Mouse (Mus musculus) hindbrain, embryonic 12.5 days (tissue): ENCODE measurements around the gene Comp. TPM values are rescaled to one million over a fixed set of nuclear protein-coding genes. Genes with fewer than 3 reads are reported as not detected.

Experiments
- ATAC-seq: fragments of 200-750 bp; cut with Nextera tagmentation; 2 replicates; pipeline ENCODE4 v1.8.0; 2017; ENCODE audit warnings: moderate TSS enrichment; ENCODE audit not compliant: low FRiP score
- H3K27ac ChIP-seq: fragments of 300-500 bp; sonication (generic); 2 replicates; pipeline ENCODE4 v1.5.1; 2016; ENCODE audit warnings: mild to moderate bottlenecking
- H3K27me3 ChIP-seq: fragments of 300-500 bp; sonication (generic); 2 replicates; pipeline ENCODE4 v1.6.1; 2016; ENCODE audit warnings: mild to moderate bottlenecking
- H3K36me3 ChIP-seq: fragments of 300-500 bp; sonication (generic); 2 replicates; pipeline ENCODE4 v1.6.1; 2016; ENCODE audit warnings: mild to moderate bottlenecking
- H3K4me1 ChIP-seq: fragments of 300-500 bp; sonication (generic); 2 replicates; pipeline ENCODE4 v1.6.1; 2016
- H3K4me2 ChIP-seq: fragments of 300-500 bp; sonication (generic); replicated peaks from 2 replicates; pipeline ENCODE4 v1.6.1; 2016; ENCODE audit warnings: mild to moderate bottlenecking
- H3K4me3 ChIP-seq: fragments of 300-500 bp; sonication (generic); 2 replicates; pipeline ENCODE4 v1.5.1; 2016; ENCODE audit warnings: mild to moderate bottlenecking
- H3K9ac ChIP-seq: fragments of 300-500 bp; sonication (generic); 2 replicates; pipeline ENCODE4 v1.6.1; 2016; ENCODE audit warnings: mild to moderate bottlenecking, moderate library complexity
- H3K9me3 ChIP-seq: fragments of 300-500 bp; sonication (generic); replicated peaks from 2 replicates; pipeline ENCODE4 v1.6.1; 2016; ENCODE audit warnings: mild to moderate bottlenecking
- WGBS: fragments of 180-500 bp; shearing (Covaris S2); methylation state at CpG from one replicate; pipeline ENCODE4 v1.1.7; 2016; 5-methylcytosine and 5-hydroxymethylcytosine counted together
- polyA plus RNA-seq: library from polyadenylated mRNA; unstranded; fragments of >200 nt; fragmentation: Nextera tagmentation; extraction: Ambion mirVana; gene quantifications from 2 replicates; pipeline ENCODE4 v1.2.1, GENCODE M21; 2016

Gene Comp
- polyA plus RNA-seq, 1 experiment from 2014 or later: 1.2 TPM

DNA sequence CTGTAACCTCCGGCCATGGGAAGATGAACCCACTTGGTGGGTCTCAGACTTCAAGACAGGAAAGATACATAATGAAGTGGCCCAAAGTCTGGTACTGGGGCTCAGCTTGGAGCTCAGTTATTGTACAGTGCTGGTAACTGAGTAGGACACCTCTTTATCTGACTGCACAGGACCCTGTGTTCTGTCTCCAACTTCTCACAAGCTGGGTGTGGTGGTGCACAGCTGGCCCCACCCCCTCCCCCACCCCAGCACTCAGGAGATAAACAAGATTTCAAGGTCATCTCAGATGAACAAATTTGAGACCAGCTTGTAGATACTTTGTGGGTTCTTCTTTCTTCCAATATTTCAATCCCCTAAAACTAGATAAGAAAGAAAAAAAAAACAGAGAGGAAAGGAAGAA is 17.2 kb upstream of the Comp start:
- no peak overlapping the region for H3K4me3 ChIP-seq
- H3K36me3 ChIP-seq: no peaks in the 10 kb centered on the region
- no peak for ATAC-seq
- no peaks in the 10 kb centered on the region for H3K9me3 ChIP-seq
- no peak overlapping the region for H3K9ac ChIP-seq
- 79% methylated on average over 1 of the region's 1 CpGs for WGBS
- peaks cover 19% of the 10 kb centered on the region for H3K4me1 ChIP-seq
- H3K27ac ChIP-seq: no peak overlapping the region
- peaks cover 5% of the 10 kb centered on the region; the same call in 1 of the 2 replicates for H3K27me3 ChIP-seq
- H3K4me2 ChIP-seq: no peak overlapping the region

DNA sequence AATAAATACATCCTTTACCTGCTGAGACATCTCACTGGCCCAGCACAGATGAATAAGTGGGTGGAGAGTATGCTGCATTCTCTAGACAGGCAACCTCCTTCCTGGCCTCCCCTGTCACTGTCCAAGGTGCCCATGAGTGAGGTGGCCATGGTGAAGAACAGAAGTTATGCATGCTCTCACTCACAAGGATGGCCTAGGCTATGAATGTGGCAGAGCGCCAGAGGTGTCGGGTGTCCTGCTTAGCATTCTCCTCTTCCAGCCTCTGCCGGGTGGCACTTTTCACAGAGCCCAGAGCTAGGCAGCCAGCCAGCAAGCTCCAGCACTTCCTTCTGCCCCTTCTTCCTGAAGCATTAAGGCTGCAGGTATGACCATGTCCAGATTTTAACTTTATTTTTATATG is 13.9 kb upstream of the Comp start:
- H3K4me1 ChIP-seq: no peaks in the 10 kb centered on the region
- no peak overlapping the region for H3K27ac ChIP-seq
- H3K9me3 ChIP-seq: no peaks in the 10 kb centered on the region
- 45% methylated on average over 3 of the region's 3 CpGs for WGBS
- no peaks in the 10 kb centered on the region for H3K36me3 ChIP-seq
- no peak for ATAC-seq
- no peak overlapping the region for H3K9ac ChIP-seq
- no peak overlapping the region for H3K4me2 ChIP-seq
- peaks cover 5% of the 10 kb centered on the region; the same call in 1 of the 2 replicates for H3K27me3 ChIP-seq
- H3K4me3 ChIP-seq: no peak overlapping the region

DNA sequence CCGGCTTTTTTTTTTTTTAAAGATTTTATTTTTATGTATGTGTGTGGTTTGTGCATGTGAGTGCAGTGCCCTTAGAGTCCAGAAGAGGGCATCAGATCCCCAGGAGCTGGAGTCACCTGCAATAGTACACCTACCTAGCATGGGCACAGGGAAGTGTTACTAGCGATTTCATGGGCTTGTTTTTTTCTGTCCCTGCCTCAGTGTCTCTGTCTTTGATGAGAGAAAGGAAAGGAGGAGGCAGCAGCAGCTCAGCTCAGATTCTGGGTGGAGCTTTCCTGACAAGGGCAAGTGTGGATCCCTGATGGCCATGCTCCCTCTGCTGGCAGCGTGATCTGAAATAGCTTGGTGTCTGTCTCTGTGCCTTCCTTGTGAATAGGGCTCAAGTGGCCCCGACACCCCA is 12.6 kb upstream of the Comp start:
- H3K4me2 ChIP-seq: no peak overlapping the region
- WGBS: 50% methylated on average over 4 of the region's 4 CpGs
- no peak overlapping the region for H3K4me3 ChIP-seq
- no peaks in the 10 kb centered on the region for H3K4me1 ChIP-seq
- H3K9ac ChIP-seq: no peak overlapping the region
- no peak for ATAC-seq
- no peaks in the 10 kb centered on the region for H3K36me3 ChIP-seq
- peaks cover 5% of the 10 kb centered on the region; the same call in 1 of the 2 replicates for H3K27me3 ChIP-seq
- H3K27ac ChIP-seq: no peak overlapping the region
- H3K9me3 ChIP-seq: no peaks in the 10 kb centered on the region

DNA sequence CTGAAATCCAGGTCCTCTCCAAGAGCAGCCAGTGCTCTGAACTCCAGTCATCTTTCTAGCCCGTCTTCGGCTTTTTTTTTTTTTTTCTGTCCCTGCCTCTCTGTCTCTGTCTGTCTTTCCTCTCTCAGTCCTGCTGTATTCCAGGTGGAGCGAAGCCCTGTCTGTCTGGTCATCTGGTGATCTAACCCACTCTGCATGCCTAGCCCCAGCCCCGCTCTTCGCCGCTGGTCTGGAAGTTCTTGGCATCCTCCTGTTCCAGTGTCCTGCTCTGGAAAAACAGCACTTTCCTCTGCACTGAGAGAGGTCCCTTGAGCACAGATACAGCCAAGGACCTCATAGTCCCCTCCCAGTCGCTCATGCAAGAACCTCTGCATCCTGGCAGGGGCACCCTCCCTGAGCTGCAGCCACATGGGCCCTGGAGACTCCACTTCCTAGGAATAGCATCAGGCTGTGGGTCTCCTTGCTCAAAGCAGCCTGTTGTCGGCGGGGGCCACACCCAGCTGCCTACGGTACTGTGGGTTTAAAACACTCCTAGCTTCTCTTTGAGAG is 11.8 kb upstream of the Comp start:
- WGBS: 77% methylated on average over 10 of the region's 10 CpGs
- Histone ChIP-seq H3K9ac (peak overlapping the region; percentile 23; the same call in 1 of the 2 replicates), H3K27me3 (peaks cover 6% of the 10 kb centered on the region), H3K4me3 (no peak overlapping the region), H3K27ac (no peak overlapping the region), H3K4me1 (no peaks in the 10 kb centered on the region), H3K4me2 (no peak overlapping the region), H3K36me3 (no peaks in the 10 kb centered on the region), H3K9me3 (no peaks in the 10 kb centered on the region)
- ATAC-seq: no peak

DNA sequence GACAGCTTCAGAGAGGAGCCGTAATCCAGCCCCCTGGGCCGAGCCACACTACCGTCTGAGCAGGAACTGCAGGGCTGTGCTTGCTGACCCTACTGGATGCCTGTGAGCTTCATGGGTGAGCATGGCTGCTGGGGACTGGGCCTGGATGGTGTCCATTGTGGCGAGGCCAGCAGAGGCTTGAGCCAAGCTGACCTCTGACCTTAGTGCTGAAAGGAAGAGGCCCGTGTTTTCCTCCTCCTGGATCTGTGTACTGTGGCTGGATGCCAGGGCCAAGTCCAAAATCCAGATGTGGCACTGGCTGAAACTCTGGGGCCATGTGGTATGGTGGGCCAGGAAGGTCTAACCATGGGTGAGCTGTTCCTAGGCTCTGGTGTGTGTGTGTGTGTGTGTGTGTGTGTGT is 9.3 kb upstream of the Comp start:
- H3K4me3 ChIP-seq: no peak overlapping the region
- no peak overlapping the region for H3K27ac ChIP-seq
- H3K9me3 ChIP-seq: no peaks in the 10 kb centered on the region
- H3K4me2 ChIP-seq: no peak overlapping the region
- no peaks in the 10 kb centered on the region for H3K36me3 ChIP-seq
- peaks cover 13% of the 10 kb centered on the region for H3K27me3 ChIP-seq
- no peaks in the 10 kb centered on the region for H3K4me1 ChIP-seq
- H3K9ac ChIP-seq: no peak overlapping the region
- 17% methylated on average over 5 of the region's 5 CpGs for WGBS
- no peak for ATAC-seq

DNA sequence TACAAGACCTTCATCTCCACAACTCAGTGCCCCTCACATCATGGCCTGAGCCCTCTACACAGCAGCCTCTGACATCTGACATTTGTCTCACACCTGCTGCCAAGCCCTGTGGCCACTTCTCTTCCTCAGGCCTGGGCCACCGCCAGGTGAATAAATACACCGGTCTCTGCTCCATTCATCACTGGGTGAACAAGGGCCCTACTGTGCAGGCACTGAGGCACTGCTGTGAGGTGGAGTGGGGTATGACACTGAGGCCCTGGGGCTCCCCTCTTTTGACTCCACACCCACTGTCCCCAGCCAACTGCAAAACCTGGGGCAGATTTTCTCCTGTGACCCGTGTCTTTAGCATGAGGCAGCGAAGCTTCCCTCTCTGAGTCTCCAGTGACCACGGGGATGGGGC is 6.8 kb upstream of the Comp start:
- no peak overlapping the region for H3K4me3 ChIP-seq
- peaks cover 20% of the 10 kb centered on the region for H3K27me3 ChIP-seq
- H3K36me3 ChIP-seq: no peaks in the 10 kb centered on the region
- WGBS: 69% methylated on average over 5 of the region's 5 CpGs
- H3K9me3 ChIP-seq: no peaks in the 10 kb centered on the region
- no peak overlapping the region for H3K27ac ChIP-seq
- no peaks in the 10 kb centered on the region for H3K4me1 ChIP-seq
- no peak for ATAC-seq
- no peak overlapping the region for H3K9ac ChIP-seq
- H3K4me2 ChIP-seq: no peak overlapping the region

- H3K9ac ChIP-seq: no peak overlapping the region
- peaks cover 59% of the 10 kb centered on the region for H3K27me3 ChIP-seq
- H3K4me3 ChIP-seq: no peak overlapping the region
- H3K36me3 ChIP-seq: no peaks in the 10 kb centered on the region
- H3K27ac ChIP-seq: no peak overlapping the region
- no peak for ATAC-seq
- H3K4me2 ChIP-seq: no peak overlapping the region
- H3K9me3 ChIP-seq: no peaks in the 10 kb centered on the region
- 78% methylated on average over 7 of the region's 7 CpGs for WGBS
- H3K4me1 ChIP-seq: peaks cover 19% of the 10 kb centered on the region
Measured at GRCm38 (mm10) chr8:70370476-70370875, 2.9 kb upstream of the Comp start.

GRCm38 (mm10) chr8:70371951-70372350 is 1.4 kb upstream of the Comp start:
- no peaks in the 10 kb centered on the region for H3K9me3 ChIP-seq
- 36% methylated on average over 6 of the region's 6 CpGs for WGBS
- H3K36me3 ChIP-seq: no peaks in the 10 kb centered on the region
- H3K4me3 ChIP-seq: no peak overlapping the region
- H3K9ac ChIP-seq: peak overlapping the region; percentile 18; the same call in 1 of the 2 replicates
- no peak overlapping the region for H3K27ac ChIP-seq
- ATAC-seq: no peak
- peaks cover 69% of the 10 kb centered on the region for H3K27me3 ChIP-seq
- H3K4me1 ChIP-seq: peaks cover 30% of the 10 kb centered on the region
- no peak overlapping the region for H3K4me2 ChIP-seq

- peak overlapping the region; percentile 51 for H3K4me2 ChIP-seq
- H3K9me3 ChIP-seq: no peaks in the 10 kb centered on the region
- H3K9ac ChIP-seq: no peak overlapping the region; the same call in 1 of the 2 replicates
- H3K4me3 ChIP-seq: peak overlapping the region; percentile 36
- H3K4me1 ChIP-seq: peaks cover 30% of the 10 kb centered on the region
- no peaks in the 10 kb centered on the region for H3K36me3 ChIP-seq
- H3K27ac ChIP-seq: no peak overlapping the region
- WGBS: 1% methylated on average over 53 of the region's 53 CpGs
- peak; percentile 66 for ATAC-seq
- peaks cover 90% of the 10 kb centered on the region for H3K27me3 ChIP-seq
Measured at GRCm38 (mm10) chr8:70374318-70374927, 1.1 kb downstream of the Comp start.

- ATAC-seq: 0 out of 2 replicates have a peak, but pooled peaks have one; percentile 1
- no peaks in the 10 kb centered on the region for H3K36me3 ChIP-seq
- no peak overlapping the region for H3K4me2 ChIP-seq
- no peak overlapping the region for H3K27ac ChIP-seq
- peak overlapping the region; percentile 36 for H3K4me3 ChIP-seq
- H3K27me3 ChIP-seq: peaks cover 94% of the 10 kb centered on the region
- no peaks in the 10 kb centered on the region for H3K9me3 ChIP-seq
- 8% methylated on average over 35 of the region's 35 CpGs for WGBS
- H3K4me1 ChIP-seq: peaks cover 30% of the 10 kb centered on the region
- H3K9ac ChIP-seq: no peak overlapping the region
Measured at GRCm38 (mm10) chr8:70375212-70375859, 2.0 kb downstream of the Comp start.

DNA sequence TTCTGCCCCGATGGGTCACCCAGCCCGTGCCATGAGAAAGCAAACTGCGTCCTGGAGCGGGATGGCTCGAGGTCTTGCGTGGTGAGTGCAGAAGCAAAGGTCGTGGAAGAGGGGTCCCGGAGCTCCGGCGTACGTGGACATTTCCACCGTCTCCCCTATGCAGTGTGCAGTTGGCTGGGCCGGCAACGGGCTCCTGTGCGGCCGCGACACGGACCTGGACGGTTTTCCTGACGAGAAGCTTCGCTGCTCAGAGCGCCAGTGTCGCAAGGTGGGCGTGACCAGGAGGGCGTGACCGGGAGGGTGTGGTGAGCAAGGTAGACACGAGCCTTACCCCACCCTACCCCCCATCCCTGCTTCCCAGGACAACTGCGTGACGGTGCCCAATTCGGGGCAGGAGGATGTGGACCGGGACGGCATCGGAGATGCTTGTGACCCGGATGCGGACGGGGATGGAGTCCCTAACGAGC is 3.0 kb downstream of the Comp start:
- Histone ChIP-seq H3K9ac (0 out of 2 replicates have a peak overlapping the region, but pooled peaks have one; percentile 23), H3K9me3 (no peaks in the 10 kb centered on the region), H3K36me3 (no peaks in the 10 kb centered on the region), H3K27ac (no peak overlapping the region), H3K4me2 (no peak overlapping the region; the same call in 1 of the 2 replicates), H3K4me3 (no peak overlapping the region), H3K27me3 (peaks cover 92% of the 10 kb centered on the region), H3K4me1 (peaks cover 30% of the 10 kb centered on the region)
- WGBS: 7% methylated on average over 37 of the region's 37 CpGs
- no peak for ATAC-seq

DNA sequence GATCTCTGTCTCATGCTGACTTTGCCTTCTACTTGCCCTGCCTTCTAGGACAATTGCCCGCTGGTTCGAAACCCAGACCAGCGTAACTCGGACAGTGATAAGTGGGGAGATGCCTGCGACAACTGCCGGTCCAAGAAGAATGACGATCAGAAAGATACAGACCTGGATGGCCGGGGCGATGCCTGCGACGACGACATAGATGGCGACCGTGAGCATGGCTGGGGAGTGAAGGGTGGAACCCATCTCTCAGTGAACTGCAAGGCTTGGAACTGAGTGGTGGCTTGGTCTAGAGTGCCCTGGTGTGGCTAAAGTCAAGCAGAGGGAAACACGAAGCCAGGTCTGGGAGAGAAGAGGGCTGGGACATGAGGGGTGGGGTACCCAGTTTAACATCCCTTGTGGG is 3.7 kb downstream of the Comp start:
- ATAC-seq: no peak
- H3K27ac ChIP-seq: no peak overlapping the region
- no peaks in the 10 kb centered on the region for H3K9me3 ChIP-seq
- no peak overlapping the region for H3K4me3 ChIP-seq
- H3K36me3 ChIP-seq: no peaks in the 10 kb centered on the region
- peaks cover 30% of the 10 kb centered on the region for H3K4me1 ChIP-seq
- peaks cover 86% of the 10 kb centered on the region for H3K27me3 ChIP-seq
- WGBS: 18% methylated on average over 15 of the region's 15 CpGs
- H3K4me2 ChIP-seq: no peak overlapping the region
- no peak overlapping the region for H3K9ac ChIP-seq
